Mouse (Mus musculus): ENCODE results near the gene Parp11. TPM values are rescaled to one million over a fixed set of nuclear protein-coding genes. Genes with fewer than 3 reads are reported as not detected.

The Parp11 gene
- polyA plus RNA-seq (2014; fragmentation: Nextera tagmentation; extraction: Ambion mirVana): 79.6 and 111 TPM in 2 replicates

DNA sequence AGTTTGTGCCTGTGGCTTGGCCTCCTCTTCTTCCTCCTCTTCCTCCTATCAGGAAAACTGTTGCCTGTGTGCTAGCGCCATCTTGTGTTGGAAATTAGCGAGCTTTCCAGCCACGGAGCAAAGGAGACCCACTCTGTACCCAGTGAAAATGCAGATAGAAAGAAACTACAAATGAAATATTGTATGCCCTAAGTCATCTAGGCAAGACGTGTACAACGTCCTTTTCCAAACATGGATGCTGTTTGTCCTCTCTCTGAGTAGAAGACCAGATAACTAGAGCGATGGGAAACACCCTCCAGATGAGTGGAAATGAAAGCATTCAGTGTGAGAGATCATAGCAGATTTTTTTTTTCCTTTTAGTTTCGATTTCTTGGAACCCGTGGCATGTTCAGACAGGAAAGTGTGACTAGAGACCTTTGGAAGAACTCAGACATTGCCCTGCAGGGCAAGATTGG, at the start of gene Parp11:
TSS of gene Parp11 (plus strand) at position 405 of the 455 bp plus-strand sequence.
- DNase-seq: peak; percentile 85
- Histone ChIP-seq H3K4me2 (ENCODE audit: low read length) (no peak within 1 kb of the TSS), H3K9me3 (ENCODE audit: control insufficient read depth, low read length) (no peaks in the 10 kb centered on the region), H3K27ac (replicated peaks; ENCODE audit: low read depth, low read length) (no peak within 1 kb of the TSS), H3K4me3 (replicated peaks; ENCODE audit: low read depth, low read length) (no peak within 1 kb of the TSS), H3K27me3 (ENCODE audit: control insufficient read depth, insufficient read depth, low read length) (no peaks in the 10 kb centered on the region), H3K4me1 (ENCODE audit: control insufficient read depth, insufficient read depth, low read length) (peaks cover 44% of the 10 kb centered on the region), H3K36me3 (ENCODE audit: control insufficient read depth, insufficient read depth, low read length) (no peaks in the 10 kb centered on the region), H3K9ac (replicated peaks; ENCODE audit: low read length) (no peak within 1 kb of the TSS)
- no peak for ATAC-seq (ENCODE audit: low FRiP score, low TSS enrichment)
- WGBS: 20% methylated on average over 8 of the region's 8 CpGs

DNA sequence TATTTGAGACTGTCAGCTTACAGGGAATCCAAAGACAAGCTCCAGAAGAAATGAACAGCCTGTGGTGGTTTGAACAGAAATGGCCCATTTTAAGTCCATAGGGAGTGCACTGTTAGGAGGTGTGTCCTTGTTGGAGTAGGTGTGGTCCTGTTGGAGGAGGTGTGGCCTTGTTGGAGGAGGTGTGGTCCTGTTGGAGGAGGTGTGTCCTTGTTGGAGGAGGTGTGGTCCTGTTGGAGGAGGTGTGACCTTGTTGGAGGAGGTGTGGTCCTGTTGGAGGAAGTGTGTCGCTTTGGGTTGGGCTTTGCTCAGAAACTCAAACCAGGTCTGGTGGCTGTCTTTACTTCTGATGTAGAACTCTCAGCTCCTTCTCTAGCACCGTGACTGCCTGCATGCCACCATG, 48.6 kb upstream of the Parp11 start:
- Histone ChIP-seq H3K9me3 (ENCODE audit: control insufficient read depth, low read length) (no peaks in the 10 kb centered on the region), H3K27me3 (ENCODE audit: control insufficient read depth, insufficient read depth, low read length) (no peaks in the 10 kb centered on the region), H3K9ac (replicated peaks; ENCODE audit: low read length) (no peak overlapping the region), H3K36me3 (ENCODE audit: control insufficient read depth, insufficient read depth, low read length) (no peaks in the 10 kb centered on the region), H3K27ac (replicated peaks; ENCODE audit: low read depth, low read length) (no peak overlapping the region), H3K4me2 (ENCODE audit: low read length) (no peak overlapping the region), H3K4me3 (replicated peaks; ENCODE audit: low read depth, low read length) (no peak overlapping the region), H3K4me1 (ENCODE audit: control insufficient read depth, insufficient read depth, low read length) (peaks cover 13% of the 10 kb centered on the region)
- 48% methylated on average over 2 of the region's 2 CpGs for WGBS
- ATAC-seq (ENCODE audit: low FRiP score, low TSS enrichment) (no peak), DNase-seq (no peak)

DNA sequence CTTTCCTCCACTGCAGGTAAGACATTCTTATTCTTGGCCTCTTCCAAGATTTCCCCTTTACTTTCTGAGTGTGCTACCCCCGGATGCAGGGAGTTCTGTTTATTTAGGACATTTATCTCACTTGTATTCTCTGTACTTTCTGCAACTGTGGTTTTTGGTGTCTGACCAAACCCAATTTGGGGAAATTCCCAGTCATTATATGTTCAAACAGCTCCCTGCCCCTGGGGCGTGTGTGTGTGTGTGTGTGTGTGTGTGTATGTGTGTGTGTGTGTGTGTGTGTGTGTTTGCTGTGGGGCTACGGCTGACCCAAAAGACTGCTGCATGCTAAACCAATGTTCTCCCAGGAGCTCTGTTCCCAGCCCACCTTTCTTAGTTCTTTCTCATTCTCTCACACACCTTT, 45.2 kb upstream of the Parp11 start:
- H3K9ac ChIP-seq (replicated peaks; ENCODE audit: low read length): no peak overlapping the region
- H3K4me3 ChIP-seq (replicated peaks; ENCODE audit: low read depth, low read length): no peak overlapping the region
- no peak overlapping the region for H3K27ac ChIP-seq (replicated peaks; ENCODE audit: low read depth, low read length)
- no peak for ATAC-seq (ENCODE audit: low FRiP score, low TSS enrichment)
- DNase-seq: no peak
- H3K36me3 ChIP-seq (ENCODE audit: control insufficient read depth, insufficient read depth, low read length): no peaks in the 10 kb centered on the region
- H3K4me2 ChIP-seq (ENCODE audit: low read length): no peak overlapping the region
- H3K9me3 ChIP-seq (ENCODE audit: control insufficient read depth, low read length): no peaks in the 10 kb centered on the region
- H3K27me3 ChIP-seq (ENCODE audit: control insufficient read depth, insufficient read depth, low read length): no peaks in the 10 kb centered on the region
- peaks cover 19% of the 10 kb centered on the region for H3K4me1 ChIP-seq (ENCODE audit: control insufficient read depth, insufficient read depth, low read length)
- WGBS: 69% methylated on average over 3 of the region's 3 CpGs

DNA sequence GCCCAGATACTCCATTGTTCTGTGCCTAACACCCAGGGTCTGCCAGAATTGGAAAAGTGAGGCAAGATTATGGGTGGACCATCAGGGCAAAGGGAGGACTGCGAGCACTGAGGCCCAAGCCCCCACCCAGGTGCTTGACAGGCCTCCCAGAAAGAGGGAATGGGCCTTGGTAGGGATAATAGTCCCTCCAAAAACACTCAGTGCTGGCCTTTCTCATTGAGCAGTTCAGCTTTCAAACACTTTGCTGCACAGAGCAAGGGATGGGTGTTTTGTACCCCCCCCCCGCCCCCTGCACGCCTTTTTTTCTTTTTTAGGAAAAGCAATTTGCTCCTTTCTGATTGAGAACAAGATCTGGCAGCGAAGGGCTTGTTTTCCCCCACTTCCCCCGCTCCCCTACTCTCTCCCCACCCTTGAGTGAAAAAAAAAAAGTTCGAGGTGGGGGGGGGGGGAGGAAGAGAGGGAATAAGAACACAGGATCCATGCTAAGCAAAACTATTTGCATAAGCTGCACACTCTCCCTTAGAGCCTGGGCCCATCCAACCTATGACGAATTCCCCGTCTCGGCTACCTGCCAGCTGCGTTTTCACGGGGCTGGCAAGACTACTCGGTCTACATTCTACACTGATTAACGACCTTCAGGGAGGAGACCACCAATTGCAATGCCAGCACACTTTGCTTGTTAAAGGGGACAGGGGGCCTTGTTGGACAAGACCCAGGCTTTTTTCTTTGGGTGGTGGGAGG, 42.4 kb upstream of the Parp11 start:
- ATAC-seq (ENCODE audit: low FRiP score, low TSS enrichment) (peak; percentile 87), DNase-seq (peak; percentile 84)
- Histone ChIP-seq H3K9me3 (ENCODE audit: control insufficient read depth, low read length) (no peaks in the 10 kb centered on the region), H3K27ac (replicated peaks; ENCODE audit: low read depth, low read length) (0 out of 2 replicates have a peak overlapping the region, but pooled peaks have one; percentile 60), H3K9ac (replicated peaks; ENCODE audit: low read length) (no peak overlapping the region), H3K4me2 (ENCODE audit: low read length) (no peak overlapping the region), H3K4me1 (ENCODE audit: control insufficient read depth, insufficient read depth, low read length) (peaks cover 19% of the 10 kb centered on the region), H3K4me3 (replicated peaks; ENCODE audit: low read depth, low read length) (no peak overlapping the region), H3K27me3 (ENCODE audit: control insufficient read depth, insufficient read depth, low read length) (no peaks in the 10 kb centered on the region), H3K36me3 (ENCODE audit: control insufficient read depth, insufficient read depth, low read length) (no peaks in the 10 kb centered on the region)
- WGBS: 15% methylated on average over 13 of the region's 13 CpGs

DNA sequence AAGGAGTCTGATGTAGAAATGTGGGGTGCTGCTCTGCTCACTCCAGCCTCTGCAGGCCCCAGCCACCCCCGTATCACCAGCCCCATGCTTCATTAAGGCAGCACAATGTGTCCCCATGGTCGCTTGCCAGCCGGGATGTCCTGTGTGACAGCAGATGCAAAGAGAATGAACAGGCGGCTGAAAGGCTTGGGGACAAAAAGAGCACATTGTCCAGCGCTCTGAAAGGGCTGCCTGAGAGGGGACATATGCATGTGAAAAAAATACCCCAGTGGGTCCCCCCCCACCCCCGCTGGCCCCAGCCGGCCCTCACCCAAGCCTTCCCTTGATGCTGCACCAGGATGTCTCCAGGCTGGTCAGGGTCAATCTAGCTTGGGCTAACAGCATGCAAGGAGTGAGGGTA, 41.0 kb upstream of the Parp11 start:
- ATAC-seq (ENCODE audit: low FRiP score, low TSS enrichment) (peak; percentile 55), DNase-seq (peak; percentile 66)
- H3K4me2 ChIP-seq (ENCODE audit: low read length): no peak overlapping the region
- no peaks in the 10 kb centered on the region for H3K9me3 ChIP-seq (ENCODE audit: control insufficient read depth, low read length)
- 9% methylated on average over 7 of the region's 7 CpGs for WGBS
- no peaks in the 10 kb centered on the region for H3K27me3 ChIP-seq (ENCODE audit: control insufficient read depth, insufficient read depth, low read length)
- no peak overlapping the region for H3K4me3 ChIP-seq (replicated peaks; ENCODE audit: low read depth, low read length)
- peaks cover 19% of the 10 kb centered on the region for H3K4me1 ChIP-seq (ENCODE audit: control insufficient read depth, insufficient read depth, low read length)
- H3K27ac ChIP-seq (replicated peaks; ENCODE audit: low read depth, low read length): 0 out of 2 replicates have a peak overlapping the region, but pooled peaks have one; percentile 14
- H3K36me3 ChIP-seq (ENCODE audit: control insufficient read depth, insufficient read depth, low read length): no peaks in the 10 kb centered on the region
- H3K9ac ChIP-seq (replicated peaks; ENCODE audit: low read length): no peak overlapping the region

DNA sequence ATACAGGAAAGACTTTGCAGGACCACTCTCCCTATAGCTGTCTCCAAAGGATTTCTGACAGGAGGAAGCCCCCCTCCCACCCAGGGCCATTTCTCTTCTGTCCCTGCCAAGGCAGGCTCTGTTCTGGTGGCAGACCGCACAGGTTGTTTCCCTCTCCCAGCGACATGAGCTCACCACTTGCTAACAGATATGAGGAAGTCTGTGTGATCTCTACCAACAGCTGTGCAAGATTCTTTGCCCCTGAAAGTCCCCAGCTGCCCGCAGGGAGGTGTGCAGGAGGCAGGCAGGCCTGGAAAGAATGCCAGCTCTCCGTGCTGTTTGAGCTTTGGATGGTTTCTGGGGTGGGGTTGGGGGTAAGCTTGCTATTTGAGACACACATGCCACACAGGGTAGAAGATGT, 38.9 kb upstream of the Parp11 start:
- WGBS: 29% methylated on average over 4 of the region's 4 CpGs
- H3K9ac ChIP-seq (replicated peaks; ENCODE audit: low read length): no peak overlapping the region
- DNase-seq: peak; percentile 33
- no peak overlapping the region for H3K4me2 ChIP-seq (ENCODE audit: low read length)
- no peak overlapping the region for H3K27ac ChIP-seq (replicated peaks; ENCODE audit: low read depth, low read length)
- H3K4me3 ChIP-seq (replicated peaks; ENCODE audit: low read depth, low read length): no peak overlapping the region
- no peaks in the 10 kb centered on the region for H3K9me3 ChIP-seq (ENCODE audit: control insufficient read depth, low read length)
- H3K36me3 ChIP-seq (ENCODE audit: control insufficient read depth, insufficient read depth, low read length): no peaks in the 10 kb centered on the region
- H3K4me1 ChIP-seq (ENCODE audit: control insufficient read depth, insufficient read depth, low read length): peaks cover 19% of the 10 kb centered on the region
- no peak for ATAC-seq (ENCODE audit: low FRiP score, low TSS enrichment)
- no peaks in the 10 kb centered on the region for H3K27me3 ChIP-seq (ENCODE audit: control insufficient read depth, insufficient read depth, low read length)

DNA sequence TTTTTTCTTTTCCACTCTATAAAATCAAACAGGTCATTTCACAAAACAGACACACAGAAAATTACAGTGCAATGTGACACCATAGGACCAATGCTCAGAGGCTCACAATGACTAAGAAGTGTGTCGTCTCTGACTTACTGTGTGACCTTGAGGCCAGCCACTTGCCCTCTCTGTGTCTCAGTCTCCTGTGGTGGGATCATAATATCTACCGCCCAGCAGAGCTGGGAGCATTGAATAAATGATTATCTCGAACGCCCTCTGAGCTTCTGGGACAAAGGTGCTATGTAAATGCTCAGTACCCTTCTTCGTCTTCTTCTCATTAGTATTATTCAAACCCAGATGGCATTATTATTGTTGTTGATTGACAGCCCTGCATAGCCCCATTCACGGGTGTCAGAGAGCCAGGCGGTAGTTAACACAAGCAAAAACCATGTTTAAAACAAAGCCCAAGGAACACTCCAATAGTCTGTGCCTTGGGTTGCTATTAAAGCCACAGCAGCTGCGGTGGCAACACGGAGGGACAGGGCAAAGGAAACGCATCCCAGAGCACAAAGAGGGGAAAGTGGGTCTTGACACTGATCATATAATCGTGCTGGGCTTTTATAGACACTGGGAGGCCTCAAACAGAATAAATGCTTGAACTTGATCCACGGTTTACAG, 29.0 kb upstream of the Parp11 start:
- WGBS: 14% methylated on average over 12 of the region's 12 CpGs
- no peak overlapping the region for H3K4me2 ChIP-seq (ENCODE audit: low read length)
- peaks cover 9% of the 10 kb centered on the region; the same call in 1 of the 2 replicates for H3K4me1 ChIP-seq (ENCODE audit: control insufficient read depth, insufficient read depth, low read length)
- no peaks in the 10 kb centered on the region for H3K9me3 ChIP-seq (ENCODE audit: control insufficient read depth, low read length)
- no peak overlapping the region for H3K9ac ChIP-seq (replicated peaks; ENCODE audit: low read length)
- ATAC-seq (ENCODE audit: low FRiP score, low TSS enrichment) (peak; percentile 57; the same call in 1 of the 2 replicates), DNase-seq (peak; percentile 37)
- H3K27ac ChIP-seq (replicated peaks; ENCODE audit: low read depth, low read length): 0 out of 2 replicates have a peak overlapping the region, but pooled peaks have one; percentile 37
- H3K36me3 ChIP-seq (ENCODE audit: control insufficient read depth, insufficient read depth, low read length): no peaks in the 10 kb centered on the region
- H3K4me3 ChIP-seq (replicated peaks; ENCODE audit: low read depth, low read length): no peak overlapping the region
- no peaks in the 10 kb centered on the region for H3K27me3 ChIP-seq (ENCODE audit: control insufficient read depth, insufficient read depth, low read length)

DNA sequence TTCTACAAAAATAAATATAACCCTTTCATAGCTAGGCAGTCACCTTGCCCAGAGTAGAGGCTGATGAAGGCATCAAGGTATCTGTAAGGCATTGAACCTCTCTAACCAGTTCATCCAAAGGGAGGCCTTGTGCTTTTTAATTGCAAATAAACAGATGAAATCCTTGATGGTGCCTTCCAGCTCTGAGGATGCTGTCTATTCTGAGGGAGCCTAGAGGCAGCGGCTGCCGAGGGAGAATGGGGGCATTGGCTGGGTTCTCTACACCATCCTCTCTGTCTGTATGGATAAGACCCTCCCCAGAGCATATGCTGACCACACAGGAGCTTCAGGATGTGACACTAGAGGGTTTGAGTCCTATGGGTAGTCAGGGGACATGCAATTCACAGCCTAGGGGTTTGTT, 28.3 kb upstream of the Parp11 start:
- H3K9ac ChIP-seq (replicated peaks; ENCODE audit: low read length): no peak overlapping the region
- H3K4me3 ChIP-seq (replicated peaks; ENCODE audit: low read depth, low read length): no peak overlapping the region
- DNase-seq: no peak
- no peak overlapping the region for H3K4me2 ChIP-seq (ENCODE audit: low read length)
- H3K9me3 ChIP-seq (ENCODE audit: control insufficient read depth, low read length): no peaks in the 10 kb centered on the region
- ATAC-seq (ENCODE audit: low FRiP score, low TSS enrichment): no peak; the same call in 1 of the 2 replicates
- 0 out of 2 replicates have a peak overlapping the region, but pooled peaks have one; percentile 37 for H3K27ac ChIP-seq (replicated peaks; ENCODE audit: low read depth, low read length)
- 57% methylated on average over 2 of the region's 2 CpGs for WGBS
- no peaks in the 10 kb centered on the region for H3K36me3 ChIP-seq (ENCODE audit: control insufficient read depth, insufficient read depth, low read length)
- peaks cover 9% of the 10 kb centered on the region; the same call in 1 of the 2 replicates for H3K4me1 ChIP-seq (ENCODE audit: control insufficient read depth, insufficient read depth, low read length)
- H3K27me3 ChIP-seq (ENCODE audit: control insufficient read depth, insufficient read depth, low read length): no peaks in the 10 kb centered on the region

All from midbrain, embryonic 14.5 days (tissue).